Mouse (Mus musculus) lung, embryonic 15.5 days (tissue): ENCODE measurements around the gene Ints6. TPM values are rescaled to one million over a fixed set of nuclear protein-coding genes. Genes with fewer than 3 reads are reported as not detected.

Source experiments
- ATAC-seq: fragments of 200-750 bp; cut with Nextera tagmentation; 2 replicates; pipeline ENCODE4 v1.8.0; 2017; ENCODE audit warnings: moderate number of reproducible peaks, borderline replicate concordance; ENCODE audit not compliant: low FRiP score, low TSS enrichment; ENCODE audit errors: extremely low read depth
- H3K27ac ChIP-seq: fragments of 300-500 bp; sonication (generic); 2 replicates; pipeline ENCODE4 v1.5.1; 2015; ENCODE audit warnings: moderate library complexity, mild to moderate bottlenecking, inconsistent platforms
- H3K27me3 ChIP-seq: fragments of 300-500 bp; sonication (generic); 2 replicates; pipeline ENCODE4 v1.6.1; 2015; ENCODE audit warnings: inconsistent platforms
- H3K36me3 ChIP-seq: fragments of 300-500 bp; sonication (generic); 2 replicates; pipeline ENCODE4 v1.6.1; 2015; ENCODE audit warnings: inconsistent platforms
- H3K4me1 ChIP-seq: fragments of 300-500 bp; sonication (generic); 2 replicates; pipeline ENCODE4 v1.6.1; 2015; ENCODE audit warnings: inconsistent platforms
- H3K4me2 ChIP-seq: fragments of 300-500 bp; sonication (generic); 2 replicates; pipeline ENCODE4 v1.6.1; 2015; ENCODE audit warnings: inconsistent platforms, mild to moderate bottlenecking, moderate library complexity
- H3K4me3 ChIP-seq: fragments of 300-500 bp; sonication (generic); 2 replicates; pipeline ENCODE4 v1.5.1; 2015; ENCODE audit warnings: mild to moderate bottlenecking, inconsistent platforms
- H3K9ac ChIP-seq: fragments of 300-500 bp; sonication (generic); 2 replicates; pipeline ENCODE4 v1.6.1; 2015; ENCODE audit warnings: inconsistent platforms
- H3K9me3 ChIP-seq: fragments of 300-500 bp; sonication (generic); 2 replicates; pipeline ENCODE4 v1.6.1; 2016; ENCODE audit warnings: inconsistent platforms
- WGBS: fragments of 180-500 bp; shearing (Covaris S2); methylation state at CpG from one replicate; pipeline ENCODE4 v1.1.7; 2015; 5-methylcytosine and 5-hydroxymethylcytosine counted together
- polyA plus RNA-seq: library from polyadenylated mRNA; unstranded; fragments of >200 nt; fragmentation: Nextera tagmentation; extraction: Ambion mirVana; gene quantifications from 2 replicates; pipeline ENCODE4 v1.2.1, GENCODE M21; 2015

Gene Ints6
- polyA plus RNA-seq, 1 experiment from 2014 or later = 22.8 TPM

- Histone ChIP-seq H3K4me3 (no peak overlapping the region), H3K9me3 (no peaks in the 10 kb centered on the region), H3K27ac (no peak overlapping the region), H3K9ac (no peak overlapping the region), H3K4me1 (no peaks in the 10 kb centered on the region), H3K36me3 (peaks cover 32% of the 10 kb centered on the region), H3K4me2 (no peak overlapping the region), H3K27me3 (no peaks in the 10 kb centered on the region)
- 78% methylated on average over 2 of the region's 2 CpGs for WGBS
- ATAC-seq = no peak
These were observed 27.3 kb downstream of the Ints6 start for GRCm38 (mm10) chr14:62733666-62734065.

GRCm38 (mm10) chr14:62731902-62732301 lies 29.1 kb downstream of the Ints6 start:
- H3K27me3 ChIP-seq = no peaks in the 10 kb centered on the region
- no peak for ATAC-seq
- H3K4me3 ChIP-seq = no peak overlapping the region
- no peak overlapping the region for H3K27ac ChIP-seq
- H3K9ac ChIP-seq = no peak overlapping the region
- no peaks in the 10 kb centered on the region for H3K9me3 ChIP-seq
- H3K36me3 ChIP-seq = peaks cover 28% of the 10 kb centered on the region
- H3K4me1 ChIP-seq = no peaks in the 10 kb centered on the region
- no peak overlapping the region for H3K4me2 ChIP-seq
- WGBS = 68% methylated on average over 1 of the region's 1 CpGs

- Histone ChIP-seq H3K27ac (no peak overlapping the region), H3K4me2 (no peak overlapping the region), H3K4me3 (no peak overlapping the region), H3K36me3 (no peaks in the 10 kb centered on the region), H3K9ac (no peak overlapping the region), H3K9me3 (no peaks in the 10 kb centered on the region), H3K4me1 (no peaks in the 10 kb centered on the region), H3K27me3 (no peaks in the 10 kb centered on the region)
- no peak for ATAC-seq
These were observed 36.4 kb downstream of the Ints6 start for GRCm38 (mm10) chr14:62724560-62724959.

- Histone ChIP-seq H3K4me3 (no peak overlapping the region), H3K4me2 (no peak overlapping the region), H3K36me3 (no peaks in the 10 kb centered on the region), H3K9ac (no peak overlapping the region), H3K4me1 (no peaks in the 10 kb centered on the region), H3K27me3 (no peaks in the 10 kb centered on the region), H3K9me3 (no peaks in the 10 kb centered on the region), H3K27ac (no peak overlapping the region)
- no peak for ATAC-seq
- 77% methylated on average over 1 of the region's 1 CpGs for WGBS
These were observed 39.3 kb downstream of the Ints6 start for GRCm38 (mm10) chr14:62721625-62722024.

GRCm38 (mm10) chr14:62718161-62718560 lies 42.8 kb downstream of the Ints6 start:
- Histone ChIP-seq H3K36me3 (peaks cover 20% of the 10 kb centered on the region), H3K9ac (no peak overlapping the region), H3K4me3 (no peak overlapping the region), H3K9me3 (no peaks in the 10 kb centered on the region), H3K4me1 (no peaks in the 10 kb centered on the region), H3K27ac (no peak overlapping the region), H3K4me2 (no peak overlapping the region), H3K27me3 (no peaks in the 10 kb centered on the region)
- 80% methylated on average over 2 of the region's 2 CpGs for WGBS
- no peak for ATAC-seq

GRCm38 (mm10) chr14:62673646-62674045 lies 87.3 kb downstream of the Ints6 start:
- ATAC-seq = no peak
- Histone ChIP-seq H3K27ac (no peak overlapping the region), H3K9ac (no peak overlapping the region), H3K27me3 (no peaks in the 10 kb centered on the region), H3K9me3 (no peaks in the 10 kb centered on the region), H3K4me3 (no peak overlapping the region), H3K4me1 (no peaks in the 10 kb centered on the region), H3K4me2 (no peak overlapping the region), H3K36me3 (no peaks in the 10 kb centered on the region)
- WGBS = 87% methylated on average over 3 of the region's 3 CpGs

GRCm38 (mm10) chr14:62664976-62665673 lies 95.8 kb downstream of the Ints6 start:
- Histone ChIP-seq H3K27me3 (no peaks in the 10 kb centered on the region), H3K9ac (no peak overlapping the region), H3K4me3 (no peak overlapping the region), H3K4me1 (no peaks in the 10 kb centered on the region), H3K27ac (no peak overlapping the region), H3K4me2 (no peak overlapping the region), H3K9me3 (no peaks in the 10 kb centered on the region), H3K36me3 (no peaks in the 10 kb centered on the region)
- ATAC-seq = no peak
- 39% methylated on average over 9 of the region's 9 CpGs for WGBS

GRCm38 (mm10) chr14:62663367-62663766 lies 97.6 kb downstream of the Ints6 start, which contains the start of gene Serpine3:
Serpine3 (plus strand) TSS chr14:62663667.
- no peak for ATAC-seq
- WGBS = 69% methylated on average over 8 of the region's 8 CpGs
- H3K4me2 ChIP-seq = no peak within 1 kb of the TSS
- H3K36me3 ChIP-seq = no peaks in the 10 kb centered on the region
- no peaks in the 10 kb centered on the region for H3K27me3 ChIP-seq
- no peaks in the 10 kb centered on the region for H3K9me3 ChIP-seq
- H3K27ac ChIP-seq = no peak within 1 kb of the TSS
- no peaks in the 10 kb centered on the region for H3K4me1 ChIP-seq
- no peak within 1 kb of the TSS for H3K9ac ChIP-seq
- H3K4me3 ChIP-seq = no peak within 1 kb of the TSS

- no peak for ATAC-seq
- H3K27ac ChIP-seq = no peak overlapping the region
- H3K9ac ChIP-seq = no peak overlapping the region
- H3K4me3 ChIP-seq = no peak overlapping the region
- WGBS = 53% methylated on average over 6 of the region's 6 CpGs
- no peak overlapping the region for H3K4me2 ChIP-seq
- no peaks in the 10 kb centered on the region for H3K4me1 ChIP-seq
- H3K9me3 ChIP-seq = no peaks in the 10 kb centered on the region
- no peaks in the 10 kb centered on the region for H3K36me3 ChIP-seq
- no peaks in the 10 kb centered on the region for H3K27me3 ChIP-seq
These were observed 98.6 kb downstream of the Ints6 start for GRCm38 (mm10) chr14:62662381-62662780.

- 46% methylated on average over 3 of the region's 3 CpGs for WGBS
- Histone ChIP-seq H3K9ac (no peak overlapping the region), H3K4me1 (no peaks in the 10 kb centered on the region), H3K27me3 (no peaks in the 10 kb centered on the region), H3K36me3 (no peaks in the 10 kb centered on the region), H3K4me3 (no peak overlapping the region), H3K4me2 (no peak overlapping the region), H3K9me3 (no peaks in the 10 kb centered on the region), H3K27ac (no peak overlapping the region)
- ATAC-seq = no peak
These were observed 103.5 kb downstream of the Ints6 start for GRCm38 (mm10) chr14:62657469-62657868.

- Histone ChIP-seq H3K9ac (no peak overlapping the region), H3K9me3 (no peaks in the 10 kb centered on the region), H3K4me3 (no peak overlapping the region), H3K27ac (no peak overlapping the region), H3K4me1 (no peaks in the 10 kb centered on the region), H3K27me3 (no peaks in the 10 kb centered on the region), H3K4me2 (no peak overlapping the region), H3K36me3 (no peaks in the 10 kb centered on the region)
- WGBS = 79% methylated on average over 7 of the region's 7 CpGs
- ATAC-seq = no peak
These were observed 105.0 kb downstream of the Ints6 start for GRCm38 (mm10) chr14:62655996-62656395.

GRCm38 (mm10) chr14:62651771-62652170 lies 109.2 kb downstream of the Ints6 start:
- Histone ChIP-seq H3K9me3 (no peaks in the 10 kb centered on the region), H3K27ac (no peak overlapping the region), H3K4me2 (no peak overlapping the region), H3K27me3 (no peaks in the 10 kb centered on the region), H3K4me1 (no peaks in the 10 kb centered on the region), H3K9ac (no peak overlapping the region), H3K36me3 (no peaks in the 10 kb centered on the region), H3K4me3 (no peak overlapping the region)
- WGBS = 83% methylated on average over 3 of the region's 3 CpGs
- ATAC-seq = no peak

GRCm38 (mm10) chr14:62650376-62650775 lies 110.6 kb downstream of the Ints6 start:
- 60% methylated on average over 3 of the region's 3 CpGs for WGBS
- no peak overlapping the region for H3K4me2 ChIP-seq
- H3K27me3 ChIP-seq = no peaks in the 10 kb centered on the region

More at GRCm38 (mm10) chr14:62650376-62650775, 110.6 kb downstream of the Ints6 start:
- Histone ChIP-seq H3K4me3 (no peak overlapping the region), H3K27ac (no peak overlapping the region), H3K9me3 (no peaks in the 10 kb centered on the region), H3K36me3 (no peaks in the 10 kb centered on the region), H3K9ac (no peak overlapping the region), H3K4me1 (no peaks in the 10 kb centered on the region)
- no peak for ATAC-seq
